8 mouse cellular contexts compared by ENCODE assay signal in genomic region chr17:6782033-6782526, GRCm38 (mm10). TPM values are rescaled to one million over a fixed set of nuclear protein-coding genes. Genes with fewer than 3 reads are reported as not detected.
A peak's percentile ranks its signal among the peaks of the same experiment; 100 is the strongest.
DNase-seq lines count a peak whose midpoint lies in the region; ATAC-seq lines count a peak whose summit lies in the region.

No protein-coding gene starts in this region.

- peak overlapping the region; percentile 82 for H3K4me3 ChIP-seq in embryonic facial prominence, embryonic 11.5 days (ENCODE audit: low read depth, low read length)
- peak overlapping the region; percentile 76 for H3K4me3 ChIP-seq in limb, embryonic 13.5 days
- peak overlapping the region; percentile 74 for H3K4me3 ChIP-seq in midbrain, embryonic 11.5 days (ENCODE audit: low read depth, low read length)

- no peak overlapping the region for H3K27ac ChIP-seq in embryonic facial prominence, embryonic 11.5 days (replicated peaks; ENCODE audit: low read depth, low read length)
- 0 out of 2 replicates have a peak overlapping the region, but pooled peaks have one; percentile 88 for H3K27ac ChIP-seq in limb, embryonic 13.5 days
- no peak overlapping the region for H3K27ac ChIP-seq in midbrain, embryonic 11.5 days (ENCODE audit: low read depth, low read length)

- no peaks in the 10 kb centered on the region for H3K9me3 ChIP-seq in embryonic facial prominence, embryonic 11.5 days (replicated peaks; ENCODE audit: control insufficient read depth, low read length)
- no peaks in the 10 kb centered on the region for H3K9me3 ChIP-seq in limb, embryonic 13.5 days
- no peaks in the 10 kb centered on the region for H3K9me3 ChIP-seq in midbrain, embryonic 11.5 days (ENCODE audit: control insufficient read depth, low read length)

- DNase-seq in heart, adult 11 months: peak; percentile 93
- DNase-seq in heart, postnatal 25 days (ENCODE audit: low spot score): no peak
- DNase-seq in embryonic facial prominence, embryonic 11.5 days (ENCODE audit: low spot score): peak; percentile 50
- peak; percentile 26 for DNase-seq in heart, postnatal 4 days
- peak; percentile 96 for DNase-seq in midbrain, embryonic 11.5 days (ENCODE audit: low spot score, missing footprints)
- peak; percentile 58 for DNase-seq in testis, postnatal 10 days (ENCODE audit: low spot score)
- DNase-seq in left cerebral cortex, postnatal 10 days (ENCODE audit: extremely low spot score in 1 of 2, low spot score in 2 of 2): no peak

- H3K4me1 ChIP-seq in embryonic facial prominence, embryonic 11.5 days (ENCODE audit: control insufficient read depth, insufficient read depth, low read length): no peaks in the 10 kb centered on the region
- H3K4me1 ChIP-seq in limb, embryonic 13.5 days: peaks cover 40% of the 10 kb centered on the region
- peaks cover 15% of the 10 kb centered on the region for H3K4me1 ChIP-seq in midbrain, embryonic 11.5 days (ENCODE audit: control insufficient read depth, insufficient read depth, low read length)

- H3K9ac ChIP-seq in embryonic facial prominence, embryonic 11.5 days (replicated peaks; ENCODE audit: low read length): peak overlapping the region; percentile 82
- H3K9ac ChIP-seq in limb, embryonic 13.5 days: peak overlapping the region; percentile 78
- H3K9ac ChIP-seq in midbrain, embryonic 11.5 days (ENCODE audit: low read length): peak overlapping the region; percentile 70

- no peak for ATAC-seq in embryonic facial prominence, embryonic 11.5 days (replicated peaks; ENCODE audit: insufficient number of reproducible peaks, low FRiP score, low TSS enrichment, low read depth)
- ATAC-seq in limb, embryonic 13.5 days (ENCODE audit: low FRiP score, low read depth): 0 out of 2 replicates have a peak, but pooled peaks have one; percentile 2
- ATAC-seq in midbrain, embryonic 11.5 days (ENCODE audit: low FRiP score): peak; percentile 2; the same call in 1 of the 2 replicates

- H3K36me3 ChIP-seq in embryonic facial prominence, embryonic 11.5 days (replicated peaks; ENCODE audit: control insufficient read depth, insufficient read depth, low read depth, low read length): no peaks in the 10 kb centered on the region
- no peaks in the 10 kb centered on the region for H3K36me3 ChIP-seq in limb, embryonic 13.5 days
- H3K36me3 ChIP-seq in midbrain, embryonic 11.5 days (ENCODE audit: control insufficient read depth, insufficient read depth, low read length): no peaks in the 10 kb centered on the region

- intact Hi-C loops in heart, postnatal 25 days (cut with DNase I): loop anchor here (2.0 to 5.0 kb wide), 2 partner anchors 40 to 47 kb away; no protein-coding TSS in a partner anchor
- intact Hi-C loops in left cerebral cortex, postnatal 10 days (cut with DNase I): no loop called here

- H3K27me3 ChIP-seq in embryonic facial prominence, embryonic 11.5 days (ENCODE audit: control insufficient read depth, insufficient read depth, low read length): peaks cover 8% of the 10 kb centered on the region
- H3K27me3 ChIP-seq in limb, embryonic 13.5 days: peaks cover 22% of the 10 kb centered on the region
- peaks cover 25% of the 10 kb centered on the region for H3K27me3 ChIP-seq in midbrain, embryonic 11.5 days (ENCODE audit: control insufficient read depth, insufficient read depth, low read length)

- whole genome bisulfite sequencing in embryonic facial prominence, embryonic 11.5 days: under 1% methylated on average over 21 of the region's 21 CpGs
- WGBS in limb, embryonic 13.5 days: under 1% methylated on average over 21 of the region's 21 CpGs
- WGBS in midbrain, embryonic 11.5 days: under 1% methylated on average over 21 of the region's 21 CpGs

- peak overlapping the region; percentile 94 for H3K4me2 ChIP-seq in embryonic facial prominence, embryonic 11.5 days (ENCODE audit: low read depth, low read length)
- peak overlapping the region; percentile 74 for H3K4me2 ChIP-seq in limb, embryonic 13.5 days (replicated peaks)
- H3K4me2 ChIP-seq in midbrain, embryonic 11.5 days: peak overlapping the region; percentile 97

RNA-seq across cellular contexts. Expression of gene Ezr, which starts 0.5 kb away (rescaled TPM):
- total RNA-seq in heart, postnatal 25 days (2021): 10 to 100 TPM; 39.3 to 43.6 TPM
- polyA plus RNA-seq in embryonic facial prominence, embryonic 11.5 days (2014; fragmentation: Nextera tagmentation; extraction: Ambion mirVana): 45.4 and 46.9 TPM in 2 replicates
- 100 to 1,000 TPM; 103 to 104 TPM for total RNA-seq in heart, postnatal 4 days (2021)
- 47.5 and 51.9 TPM in 2 replicates for polyA plus RNA-seq in limb, embryonic 13.5 days (2015; fragmentation: Nextera tagmentation; extraction: Ambion mirVana)
- polyA plus RNA-seq in midbrain, embryonic 11.5 days (2014; fragmentation: Nextera tagmentation; extraction: Ambion mirVana): 47.0 and 51.0 TPM in 2 replicates
- 10 to 100 TPM; 23.8 to 39.2 TPM for total RNA-seq in left cerebral cortex, postnatal 10 days (2021)

Comparison
In these comparisons a context has a peak if more than half of its experiments do, and no peak if none do; other contexts are left out.
1. DNase-seq: peak in heart, adult 11 months (single experiment), embryonic facial prominence, embryonic 11.5 days (single experiment), heart, postnatal 4 days (single experiment), midbrain, embryonic 11.5 days (single experiment) and testis, postnatal 10 days (single experiment); none in heart, postnatal 25 days (single experiment) and left cerebral cortex, postnatal 10 days (0 of 2).
2. Peak in every context shown above with its lines, with median percentiles within 50 percentile points of each other: H3K4me2 ChIP-seq, H3K4me3 ChIP-seq and H3K9ac ChIP-seq.